Mouse (Mus musculus) forebrain, postnatal 0 days (tissue): Measurements from ENCODE around the gene Rps15. TPM values are rescaled to one million over a fixed set of nuclear protein-coding genes. Genes with fewer than 3 reads are reported as not detected.

ENCODE experiments used
- ATAC-seq: fragments of 200-750 bp; cut with Nextera tagmentation; 2 replicates; pipeline ENCODE4 v1.8.0; 2017; ENCODE audit warnings: mild to moderate bottlenecking, moderate library complexity
- DNase-seq: peaks from one replicate; pipeline ENCODE4 v3.0.0-alpha.2; 2015
- H3K27ac ChIP-seq: fragments of 300-500 bp; sonication (generic); 2 replicates; pipeline ENCODE4 v1.5.1; 2014; ENCODE audit warnings: low read depth, mild to moderate bottlenecking, antibody characterized with exemption, low read length, moderate library complexity, mixed read lengths
- H3K27me3 ChIP-seq: fragments of 300-500 bp; sonication (generic); 2 replicates; pipeline ENCODE4 v1.6.1; 2014; ENCODE audit warnings: mild to moderate bottlenecking, low read length, mixed read lengths; ENCODE audit not compliant: insufficient read depth
- H3K36me3 ChIP-seq: fragments of 300-500 bp; sonication (generic); 2 replicates; pipeline ENCODE4 v1.6.1; 2014; ENCODE audit warnings: mild to moderate bottlenecking, moderate library complexity; ENCODE audit not compliant: insufficient read depth
- H3K4me1 ChIP-seq: fragments of 300-500 bp; sonication (generic); 2 replicates; pipeline ENCODE4 v1.6.1; 2014; ENCODE audit warnings: antibody characterized with exemption; ENCODE audit not compliant: insufficient read depth
- H3K4me2 ChIP-seq: fragments of 300-500 bp; sonication (generic); 2 replicates; pipeline ENCODE4 v1.6.1; 2014; ENCODE audit warnings: low read depth, mild to moderate bottlenecking, moderate library complexity
- H3K4me3 ChIP-seq: fragments of 300-500 bp; sonication (generic); 2 replicates; pipeline ENCODE4 v1.5.1; 2014; ENCODE audit warnings: low read depth, low read length, mixed read lengths
- H3K9ac ChIP-seq: fragments of 300-500 bp; sonication (generic); 2 replicates; pipeline ENCODE4 v1.6.1; 2014; ENCODE audit warnings: mild to moderate bottlenecking
- H3K9me3 ChIP-seq: fragments of 300-500 bp; sonication (generic); 2 replicates; pipeline ENCODE4 v1.6.1; 2016; ENCODE audit warnings: low read length
- CTCF ChIP-seq: sonication (generic); IDR thresholded peaks from 2 replicates; pipeline ENCODE4 v1.5.1; 2016; ENCODE audit warnings: antibody characterized with exemption, control low read depth, low read depth
- WGBS: fragments of 180-500 bp; shearing (Covaris S2); extraction: QIAGEN DNeasy Blood & Tissue Kit; methylation state at CpG from one replicate; pipeline ENCODE4 v1.1.7; 2014; 5-methylcytosine and 5-hydroxymethylcytosine counted together
- polyA plus RNA-seq: library from polyadenylated mRNA; unstranded; fragments of >200 nt; fragmentation: Nextera tagmentation; extraction: Ambion mirVana; gene quantifications from 2 replicates; pipeline ENCODE4 v1.2.1, GENCODE M21; 2015
- total RNA-seq: library from RNA; depleted of rRNA; stranded (reverse); fragments of >200 nt; gene quantifications from 2 replicates; pipeline ENCODE4 v1.2.3, GENCODE M21; 2014

Rps15 gene
- total and polyA plus RNA-seq, 2 experiments from 2014 or later, result 681 to 1,181 TPM

GRCm38 (mm10) chr10:80298571-80299281, 6.5 kb downstream of the Rps15 start:
- Histone ChIP-seq H3K4me2 (peak overlapping the region; percentile 89), H3K36me3 (peaks cover 30% of the 10 kb centered on the region), H3K9ac (peak overlapping the region; percentile 99), H3K4me3 (peak overlapping the region; percentile 68), H3K27me3 (no peaks in the 10 kb centered on the region), H3K9me3 (no peaks in the 10 kb centered on the region), H3K4me1 (peaks cover 44% of the 10 kb centered on the region), H3K27ac (peak overlapping the region; percentile 99)
- 2% methylated on average over 26 of the region's 26 CpGs for WGBS
- DNase-seq (peak; percentile 96), ATAC-seq (peak; percentile 84)
- TF ChIP-seq CTCF, result peak; percentile 63

GRCm38 (mm10) chr10:80299301-80299700, 7.0 kb downstream of the Rps15 start:
- Histone ChIP-seq H3K27me3 (no peaks in the 10 kb centered on the region), H3K36me3 (peaks cover 30% of the 10 kb centered on the region), H3K27ac (peak overlapping the region; percentile 99), H3K4me3 (peak overlapping the region; percentile 68), H3K4me1 (peaks cover 44% of the 10 kb centered on the region), H3K4me2 (peak overlapping the region; percentile 89), H3K9ac (peak overlapping the region; percentile 99), H3K9me3 (no peaks in the 10 kb centered on the region)
- TF ChIP-seq CTCF, result no peak
- ATAC-seq (peak; percentile 11; the same call in 1 of the 2 replicates), DNase-seq (peak; percentile 73)
- WGBS, result 2% methylated on average over 15 of the region's 15 CpGs

DNA sequence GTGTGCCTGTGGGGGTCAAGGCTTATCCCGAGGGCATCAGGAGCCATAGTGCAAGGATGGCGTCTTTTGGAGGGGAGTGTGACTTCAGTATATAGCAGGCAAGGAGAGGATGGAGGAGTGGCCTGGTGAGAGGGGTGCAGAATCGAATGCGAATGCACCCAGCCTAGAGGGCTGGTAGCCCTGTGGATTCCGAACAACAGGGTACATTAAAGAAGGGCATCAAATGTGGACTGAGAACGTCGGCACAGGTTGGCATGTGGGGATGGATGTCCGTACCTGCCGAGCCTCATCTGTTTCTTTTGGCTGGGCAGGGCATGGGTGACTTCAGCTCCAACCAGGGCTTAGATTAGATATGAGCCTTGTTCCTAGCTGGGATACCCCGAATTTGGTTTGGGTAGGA, 7.6 kb downstream of the Rps15 start:
- Histone ChIP-seq H3K4me2 (peak overlapping the region; percentile 89), H3K4me3 (peak overlapping the region; percentile 68), H3K27me3 (no peaks in the 10 kb centered on the region), H3K27ac (peak overlapping the region; percentile 99), H3K36me3 (peaks cover 30% of the 10 kb centered on the region), H3K9me3 (no peaks in the 10 kb centered on the region), H3K9ac (peak overlapping the region; percentile 99), H3K4me1 (peaks cover 44% of the 10 kb centered on the region)
- ATAC-seq, result no peak
- 31% methylated on average over 10 of the region's 10 CpGs for WGBS
- no peak; the same call in 1 of the 2 replicates for TF ChIP-seq CTCF
- DNase-seq, result peak; percentile 48

DNA sequence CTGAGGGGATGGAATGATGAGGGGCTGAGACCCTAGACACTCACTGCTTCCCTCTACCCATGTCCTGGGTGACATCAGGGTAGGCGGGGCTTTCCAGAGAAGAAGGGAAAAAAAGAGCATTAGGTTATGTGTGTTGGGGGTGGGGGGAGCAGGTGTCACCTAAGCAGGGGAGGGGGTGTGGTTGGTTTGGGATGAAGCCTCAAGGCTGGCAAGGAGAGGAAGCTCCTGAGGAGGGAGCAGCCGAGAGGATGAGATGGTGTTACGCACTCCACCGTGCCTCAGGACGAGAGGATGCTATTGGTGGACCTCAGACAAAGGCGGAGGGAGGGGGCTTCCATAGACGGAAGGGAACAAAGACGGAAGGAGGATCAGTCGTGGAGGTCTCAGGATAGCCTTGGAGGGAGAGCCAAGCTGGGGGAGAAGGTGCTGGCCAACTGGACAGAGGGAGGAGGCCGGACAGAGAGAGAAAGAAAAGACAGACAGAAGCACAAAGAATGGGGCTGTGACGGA, 8.5 kb downstream of the Rps15 start:
- Histone ChIP-seq H3K36me3 (peaks cover 36% of the 10 kb centered on the region), H3K9ac (peak overlapping the region; percentile 99), H3K4me2 (peak overlapping the region; percentile 89), H3K9me3 (no peaks in the 10 kb centered on the region), H3K4me1 (peaks cover 44% of the 10 kb centered on the region), H3K27ac (peak overlapping the region; percentile 99), H3K27me3 (no peaks in the 10 kb centered on the region), H3K4me3 (peak overlapping the region; percentile 68)
- 10% methylated on average over 11 of the region's 11 CpGs for WGBS
- DNase-seq, result peak; percentile 92
- peak; percentile 14; the same call in 1 of the 2 replicates for TF ChIP-seq CTCF
- peak; percentile 83 for ATAC-seq

DNA sequence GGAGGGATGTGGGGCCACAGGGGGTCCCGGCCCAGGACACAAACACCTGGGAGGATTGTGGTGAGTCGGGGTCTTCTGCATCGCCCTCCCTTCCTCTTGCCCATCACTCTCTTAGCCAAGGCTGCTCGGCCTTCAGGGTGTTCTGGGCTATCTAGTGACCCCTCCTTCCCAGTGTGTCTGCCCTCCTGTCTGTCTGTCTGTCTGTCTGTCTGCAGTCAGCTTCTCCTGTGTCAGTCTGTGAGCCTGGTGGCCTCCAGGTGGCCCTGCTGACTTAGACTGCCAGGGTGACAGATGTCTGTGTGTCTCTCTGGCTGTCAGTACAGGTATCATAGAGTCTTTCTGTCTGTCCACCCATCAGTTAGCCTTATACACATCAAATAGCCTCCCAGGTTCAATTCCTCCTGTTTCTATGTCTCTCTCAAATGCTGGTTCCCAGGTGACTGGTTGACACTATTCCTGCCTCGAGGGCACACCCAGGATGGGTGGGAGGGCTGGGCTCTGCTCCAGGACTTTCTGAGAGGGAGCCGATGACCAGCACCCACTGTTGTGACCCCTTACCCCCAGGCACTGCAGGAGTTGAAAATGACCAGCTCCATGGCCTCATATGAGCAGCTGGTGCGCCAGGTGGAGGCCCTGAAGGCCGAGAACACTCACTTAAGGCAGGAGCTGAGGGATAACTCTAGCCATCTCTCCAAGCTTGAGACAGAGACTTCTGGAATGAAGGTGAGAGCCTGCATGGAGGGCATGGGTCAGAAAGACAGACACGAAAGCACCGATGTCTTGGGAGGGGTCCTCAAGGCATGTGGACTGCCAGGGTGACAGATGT, 9.2 kb downstream of the Rps15 start:
- peaks cover 43% of the 10 kb centered on the region for H3K36me3 ChIP-seq
- H3K27me3 ChIP-seq, result no peaks in the 10 kb centered on the region
- peak overlapping the region; percentile 99 for H3K27ac ChIP-seq
- peak; percentile 4; the same call in 1 of the 2 replicates for TF ChIP-seq CTCF
- H3K9ac ChIP-seq, result peak overlapping the region; percentile 99
- 61% methylated on average over 10 of the region's 10 CpGs for WGBS
- H3K4me2 ChIP-seq, result peak overlapping the region; percentile 89
- no peaks in the 10 kb centered on the region for H3K9me3 ChIP-seq
- peaks cover 42% of the 10 kb centered on the region for H3K4me1 ChIP-seq
- no peak for DNase-seq
- no peak for ATAC-seq
- H3K4me3 ChIP-seq, result peak overlapping the region; percentile 68

DNA sequence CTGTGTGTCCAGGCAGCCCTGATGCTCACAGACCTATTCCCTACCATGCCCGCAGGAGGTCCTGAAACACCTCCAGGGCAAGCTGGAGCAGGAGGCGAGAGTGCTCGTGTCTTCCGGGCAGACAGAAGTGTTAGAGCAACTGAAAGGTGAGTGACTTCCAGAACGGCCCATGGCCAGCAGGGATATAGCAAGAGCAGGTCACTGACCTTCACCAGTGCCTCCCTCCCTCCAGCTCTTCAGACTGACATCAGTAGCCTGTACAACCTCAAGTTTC, 9.8 kb downstream of the Rps15 start:
- WGBS, result 59% methylated on average over 5 of the region's 5 CpGs
- no peak for ATAC-seq
- Histone ChIP-seq H3K27ac (peak overlapping the region; percentile 99), H3K36me3 (peaks cover 49% of the 10 kb centered on the region), H3K4me2 (peak overlapping the region; percentile 89), H3K4me3 (peak overlapping the region; percentile 68), H3K27me3 (no peaks in the 10 kb centered on the region), H3K9ac (peak overlapping the region; percentile 99), H3K4me1 (peaks cover 36% of the 10 kb centered on the region), H3K9me3 (no peaks in the 10 kb centered on the region)
- DNase-seq, result no peak
- no peak for TF ChIP-seq CTCF
